Mouse (Mus musculus): Measurements from ENCODE around the gene Fzd5.

The Fzd5 gene

GRCm38 (mm10) chr1:64689561-64690212, 47.9 kb downstream of the Fzd5 start:
- CTCF ChIA-PET: no interaction called here

GRCm38 (mm10) chr1:64688046-64688445, 49.5 kb downstream of the Fzd5 start:
- CTCF ChIA-PET: interaction anchor here (0.6 kb wide), 1 partner anchor 567 kb away, joined by 6 read pairs; no protein-coding TSS in a partner anchor

DNA sequence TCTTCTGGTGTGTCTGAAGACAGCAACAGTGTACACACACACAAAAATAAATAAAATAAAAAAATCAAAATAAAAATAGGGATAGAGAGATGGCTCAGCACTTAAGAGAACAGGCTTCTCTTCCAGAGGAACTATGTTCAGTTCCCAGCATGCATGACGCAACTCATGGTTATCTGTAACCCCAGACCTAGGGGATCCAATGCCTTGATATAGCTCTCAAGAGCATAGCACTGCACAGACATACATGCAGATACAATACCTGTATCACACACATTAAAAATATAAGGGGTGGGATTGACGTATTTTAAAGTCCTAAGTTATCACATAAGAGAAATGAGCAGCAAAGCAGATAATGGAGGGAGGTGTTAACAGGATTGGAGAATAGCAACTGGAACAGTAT, 53.1 kb downstream of the Fzd5 start:
- CTCF ChIA-PET: interaction anchor here (0.6 kb wide), 1 partner anchor 236 kb away, joined by 12 read pairs; no protein-coding TSS in a partner anchor

- CTCF ChIA-PET: no interaction called here
Observed at GRCm38 (mm10) chr1:64683039-64683438, 54.5 kb downstream of the Fzd5 start.

GRCm38 (mm10) chr1:64681499-64681898, 56.1 kb downstream of the Fzd5 start:
- CTCF ChIA-PET: no interaction called here
